Mouse (Mus musculus) kidney, embryonic 15.5 days (tissue): ENCODE results near the gene Gm3278. TPM values are rescaled to one million over a fixed set of nuclear protein-coding genes. Genes with fewer than 3 reads are reported as not detected.
"Not testable (repeated sequence)": the region's sequence is repeated elsewhere in the genome, so short reads cannot be mapped to it uniquely, and the experiment has no call there.

ENCODE experiments used
- ATAC-seq: fragments of 200-750 bp; cut with Nextera tagmentation; replicated peaks from 2 replicates; pipeline ENCODE4 v1.8.0; 2017; ENCODE audit warnings: moderate TSS enrichment; ENCODE audit not compliant: low FRiP score
- H3K27ac ChIP-seq: fragments of 300-500 bp; sonication (generic); 2 replicates; pipeline ENCODE4 v1.5.1; 2015; ENCODE audit warnings: mild to moderate bottlenecking, inconsistent platforms
- H3K27me3 ChIP-seq: fragments of 300-500 bp; sonication (generic); 2 replicates; pipeline ENCODE4 v1.6.1; 2015; ENCODE audit warnings: inconsistent platforms
- H3K36me3 ChIP-seq: fragments of 300-500 bp; sonication (generic); 2 replicates; pipeline ENCODE4 v1.6.1; 2015; ENCODE audit warnings: inconsistent platforms
- H3K4me1 ChIP-seq: fragments of 300-500 bp; sonication (generic); 2 replicates; pipeline ENCODE4 v1.6.1; 2015; ENCODE audit warnings: inconsistent platforms
- H3K4me2 ChIP-seq: fragments of 300-500 bp; sonication (generic); 2 replicates; pipeline ENCODE4 v1.6.1; 2015; ENCODE audit warnings: moderate library complexity, mild to moderate bottlenecking, inconsistent platforms
- H3K4me3 ChIP-seq: fragments of 300-500 bp; sonication (generic); replicated peaks from 2 replicates; pipeline ENCODE4 v1.5.1; 2015; ENCODE audit warnings: mild to moderate bottlenecking, inconsistent platforms
- H3K9ac ChIP-seq: fragments of 300-500 bp; sonication (generic); 2 replicates; pipeline ENCODE4 v1.6.1; 2015; ENCODE audit warnings: mild to moderate bottlenecking, inconsistent platforms
- H3K9me3 ChIP-seq: fragments of 300-500 bp; sonication (generic); replicated peaks from 2 replicates; pipeline ENCODE4 v1.6.1; 2016; ENCODE audit warnings: inconsistent platforms
- WGBS: fragments of 180-500 bp; shearing (Covaris S2); methylation state at CpG from one replicate; pipeline ENCODE4 v1.1.7; 2015; ENCODE audit warnings: mixed read lengths; 5-methylcytosine and 5-hydroxymethylcytosine counted together
- polyA plus RNA-seq: library from polyadenylated mRNA; unstranded; fragments of >200 nt; fragmentation: Nextera tagmentation; extraction: Ambion mirVana; gene quantifications from 2 replicates; pipeline ENCODE4 v1.2.1, GENCODE M21; 2015

Gene Gm3278
- polyA plus RNA-seq = not detected in 2 replicates

GRCm38 (mm10) chr14:4892116-4892515 is at the start of gene Gm3278:
Gene Gm3278, plus strand, starts transcription at chr14:4892416.
- not testable (repeated sequence) for H3K9ac ChIP-seq, H3K36me3 ChIP-seq, ATAC-seq, H3K4me3 ChIP-seq, H3K9me3 ChIP-seq, H3K27ac ChIP-seq, H3K4me1 ChIP-seq, H3K4me2 ChIP-seq, H3K27me3 ChIP-seq
- 75% methylated on average over 1 of the region's 3 CpGs for WGBS

DNA sequence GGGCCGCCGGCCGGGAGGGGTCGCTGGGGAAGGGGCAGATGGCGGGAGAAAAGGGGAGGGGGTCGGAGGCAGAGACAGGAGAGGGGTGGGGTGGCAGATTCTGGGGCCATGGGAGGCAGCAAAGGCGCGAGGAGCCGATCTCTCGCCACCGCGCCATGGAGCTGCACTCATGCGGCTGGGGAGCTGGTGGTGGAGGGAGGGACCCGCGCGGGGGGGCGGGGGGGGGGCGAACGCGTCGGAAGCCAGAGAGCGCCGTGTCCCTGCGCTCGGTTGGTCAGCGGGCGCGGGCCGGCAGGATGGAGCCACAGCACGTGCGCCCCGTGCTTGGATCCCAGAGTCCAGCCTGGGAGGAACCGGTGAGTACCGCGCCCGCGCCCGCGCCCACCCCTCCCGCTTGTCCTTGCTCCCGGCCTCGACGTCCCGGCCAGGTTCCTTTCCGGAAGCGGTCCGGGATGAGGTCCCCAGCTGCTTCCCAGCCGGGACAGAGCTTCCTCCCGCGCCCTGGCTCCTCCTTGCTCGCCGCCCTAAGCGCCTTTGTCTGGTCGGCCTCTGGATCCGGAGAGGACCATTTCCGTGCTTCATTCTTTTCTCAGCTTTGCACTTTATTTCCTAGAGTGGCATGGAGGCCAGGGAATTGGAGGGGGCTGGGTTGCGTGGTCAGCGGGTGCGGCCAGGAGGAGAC is 36.8 kb upstream of the Gm3278 start, which contains the start of gene Gm3264:
TSS of gene Gm3264 (plus strand) at position 278 of the 682 bp plus-strand sequence.
- not testable (repeated sequence) for H3K36me3 ChIP-seq, H3K9ac ChIP-seq, H3K27me3 ChIP-seq, H3K9me3 ChIP-seq, H3K27ac ChIP-seq, ATAC-seq, H3K4me1 ChIP-seq
- Histone ChIP-seq H3K4me2 (peak within 1 kb of the TSS; percentile 63), H3K4me3 (peak within 1 kb of the TSS; percentile 39)
- WGBS = 6% methylated on average over 37 of the region's 59 CpGs

Other genes with a start within 250 kb of the Gm3278 start
- 0.17 TPM in 1 of 2 replicates, not detected in the other for gene Gm3239, start 228.2 kb upstream of the Gm3278 start, polyA plus RNA-seq
- not detected in 2 replicates for gene Gm7876, start 183.2 kb upstream of the Gm3278 start, polyA plus RNA-seq
- 0.08 and 0.25 TPM in 2 replicates for gene Gm3252, start 165.6 kb upstream of the Gm3278 start, polyA plus RNA-seq
- gene Gm9602, start 116.1 kb upstream of the Gm3278 start, polyA plus RNA-seq = not detected in 2 replicates
- gene Gm3269, start 54.3 kb upstream of the Gm3278 start, polyA plus RNA-seq = not detected in 2 replicates
- 0.53 TPM in 1 of 2 replicates, not detected in the other for gene Gm3264, start 36.8 kb upstream of the Gm3278 start, polyA plus RNA-seq
- not detected in 2 replicates for gene Gm8297, start 91.5 kb downstream of the Gm3278 start, polyA plus RNA-seq
- not detected in 2 replicates for gene Gm3298, start 123.5 kb downstream of the Gm3278 start, polyA plus RNA-seq
- not detected in 2 replicates for gene 4930555G01Rik, start 158.2 kb downstream of the Gm3278 start, polyA plus RNA-seq
- gene Gm8281, start 178.6 kb downstream of the Gm3278 start, polyA plus RNA-seq = 0.29 and 0.44 TPM in 2 replicates
- not detected in 2 replicates for gene Gm8279, start 239.1 kb downstream of the Gm3278 start, polyA plus RNA-seq